Mouse (Mus musculus) liver, embryonic 16.5 days (tissue): Measurements from ENCODE around the gene Lsm12. TPM values are rescaled to one million over a fixed set of nuclear protein-coding genes. Genes with fewer than 3 reads are reported as not detected.

Experiments
- ATAC-seq: fragments of 200-750 bp; cut with Nextera tagmentation; 2 replicates; pipeline ENCODE4 v1.8.0; 2017; ENCODE audit warnings: low read depth, mild to moderate bottlenecking, moderate number of reproducible peaks, moderate library complexity
- H3K27ac ChIP-seq: fragments of 300-500 bp; sonication (generic); 2 replicates; pipeline ENCODE4 v1.5.1; 2014; ENCODE audit warnings: mild to moderate bottlenecking, low read length
- H3K27me3 ChIP-seq: fragments of 300-500 bp; sonication (generic); 2 replicates; pipeline ENCODE4 v1.6.1; 2014; ENCODE audit warnings: low read depth, low read length, mixed read lengths; ENCODE audit not compliant: control insufficient read depth, insufficient read depth
- H3K36me3 ChIP-seq: fragments of 300-500 bp; sonication (generic); 2 replicates; pipeline ENCODE4 v1.6.1; 2014; ENCODE audit warnings: mild to moderate bottlenecking; ENCODE audit not compliant: control insufficient read depth, insufficient read depth
- H3K4me1 ChIP-seq: fragments of 300-500 bp; sonication (generic); 2 replicates; pipeline ENCODE4 v1.6.1; 2014; ENCODE audit warnings: low read depth, low read length, mixed read lengths; ENCODE audit not compliant: control insufficient read depth
- H3K4me2 ChIP-seq: fragments of 300-500 bp; sonication (generic); 2 replicates; pipeline ENCODE4 v1.6.1; 2014; ENCODE audit warnings: low read depth, low read length, mixed read lengths
- H3K4me3 ChIP-seq: fragments of 300-500 bp; sonication (generic); 2 replicates; pipeline ENCODE4 v1.5.1; 2014; ENCODE audit warnings: low read depth, mild to moderate bottlenecking, low read length
- H3K9ac ChIP-seq: fragments of 300-500 bp; sonication (generic); 2 replicates; pipeline ENCODE4 v1.6.1; 2014; ENCODE audit warnings: low read depth, low read length
- H3K9me3 ChIP-seq: fragments of 300-500 bp; sonication (generic); replicated peaks from 2 replicates; pipeline ENCODE4 v1.6.1; 2016; ENCODE audit warnings: low read length; ENCODE audit not compliant: control insufficient read depth
- WGBS: fragments of 180-500 bp; shearing (Covaris S2); extraction: QIAGEN DNeasy Blood & Tissue Kit; methylation state at CpG from one replicate; pipeline ENCODE4 v1.1.7; 2014; ENCODE audit not compliant: insufficient replicate concordance; 5-methylcytosine and 5-hydroxymethylcytosine counted together
- polyA plus RNA-seq: library from polyadenylated mRNA; unstranded; fragments of >200 nt; fragmentation: Nextera tagmentation; extraction: Ambion mirVana; gene quantifications from 2 replicates; pipeline ENCODE4 v1.2.1, GENCODE M21; 2015

The Lsm12 gene
- 51.2 and 52.5 TPM in 2 replicates for polyA plus RNA-seq

GRCm38 (mm10) chr11:102184646-102185495 is at the start of gene Lsm12:
Lsm12 (minus strand) TSS chr11:102185296.
- Histone ChIP-seq H3K27ac (peak within 1 kb of the TSS; percentile 90), H3K4me2 (peak within 1 kb of the TSS; percentile 86), H3K27me3 (no peaks in the 10 kb centered on the region), H3K36me3 (peaks cover 8% of the 10 kb centered on the region; the same call in 1 of the 2 replicates), H3K9me3 (no peaks in the 10 kb centered on the region), H3K4me1 (peaks cover 23% of the 10 kb centered on the region), H3K9ac (peak within 1 kb of the TSS; percentile 94), H3K4me3 (peak within 1 kb of the TSS; percentile 91)
- under 1% methylated on average over 70 of the region's 70 CpGs for WGBS
- ATAC-seq: peak; percentile 86

DNA sequence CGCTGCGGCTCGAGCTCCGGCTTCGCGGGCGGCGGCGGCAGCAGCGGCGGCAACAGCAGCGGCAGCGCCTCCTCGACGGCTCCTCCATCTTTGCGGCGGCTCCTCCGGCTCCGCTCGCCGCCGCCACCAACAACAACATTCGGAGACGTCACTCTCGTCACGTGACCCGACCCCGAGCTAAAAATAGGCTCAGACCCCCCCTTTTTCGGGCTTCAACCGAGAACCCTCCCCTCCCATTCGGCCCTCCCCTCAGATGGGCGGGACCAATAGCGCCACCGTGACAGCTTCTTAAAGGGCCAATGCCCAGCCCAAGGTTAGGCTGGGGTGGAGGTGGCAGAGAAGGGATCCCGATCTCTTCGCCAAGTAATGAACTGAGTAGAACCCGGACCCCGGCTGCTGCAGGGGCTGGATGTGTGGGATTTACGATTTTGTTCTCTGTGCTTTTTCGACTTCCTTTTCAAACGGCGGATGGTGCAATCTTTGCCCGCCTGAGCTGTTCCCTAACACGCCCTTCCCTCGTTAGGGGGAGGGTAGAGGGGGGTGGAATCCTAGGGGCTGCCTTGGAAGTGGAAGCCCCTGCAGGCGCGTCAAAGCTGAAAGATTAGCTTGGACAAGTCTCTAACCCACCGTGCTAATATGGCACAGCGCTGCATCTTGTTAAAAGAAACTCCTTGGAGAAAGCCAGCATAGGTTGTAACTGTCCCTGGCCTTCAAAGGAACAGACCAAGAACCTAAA is 45.1 kb upstream of the Lsm12 start, which contains the start of gene Hdac5:
TSS of gene Hdac5 (minus strand) at position 161 of the 736 bp plus-strand sequence.
- H3K4me1 ChIP-seq: peaks cover 19% of the 10 kb centered on the region
- WGBS: under 1% methylated on average over 34 of the region's 49 CpGs
- H3K4me2 ChIP-seq: peak within 1 kb of the TSS; percentile 89
- peaks cover 28% of the 10 kb centered on the region for H3K27me3 ChIP-seq
- peak within 1 kb of the TSS; percentile 79 for H3K4me3 ChIP-seq
- peak within 1 kb of the TSS; percentile 82 for H3K9ac ChIP-seq
- ATAC-seq: peak; percentile 96
- no peaks in the 10 kb centered on the region for H3K9me3 ChIP-seq
- H3K27ac ChIP-seq: peak within 1 kb of the TSS; percentile 77
- H3K36me3 ChIP-seq: no peaks in the 10 kb centered on the region

DNA sequence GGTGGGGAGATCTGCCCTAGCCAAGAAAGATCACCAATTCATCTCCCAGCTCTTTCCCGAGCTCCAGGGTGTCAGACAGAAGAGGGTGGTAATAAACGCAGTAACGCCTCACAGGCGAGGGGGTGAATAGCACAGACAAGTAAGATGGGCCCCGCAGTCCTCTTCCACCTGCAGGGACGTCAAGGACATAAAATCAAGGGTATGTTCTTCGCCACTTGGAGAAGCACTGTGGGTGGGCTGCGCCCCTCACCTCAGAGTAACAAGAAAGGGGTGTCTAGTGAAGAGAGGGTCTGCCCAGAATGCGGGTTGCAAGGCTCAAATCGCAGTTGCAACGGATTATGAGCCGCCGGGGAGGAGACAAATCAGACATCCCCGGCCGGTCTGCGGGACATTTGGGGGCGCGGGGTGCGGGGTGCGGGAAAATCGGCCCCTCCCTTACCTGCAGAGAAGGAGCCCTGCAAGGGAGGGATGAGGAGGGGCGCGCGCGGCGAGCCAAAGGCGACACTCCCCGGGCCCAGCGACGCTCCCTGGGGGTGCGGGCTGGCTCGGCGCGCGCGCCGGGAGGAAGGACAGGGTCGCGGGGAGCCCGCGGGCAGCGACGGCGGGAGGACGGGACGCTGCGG is 44.3 kb upstream of the Lsm12 start:
- H3K27me3 ChIP-seq: peaks cover 34% of the 10 kb centered on the region
- peaks cover 24% of the 10 kb centered on the region for H3K4me1 ChIP-seq
- peak overlapping the region; percentile 82 for H3K9ac ChIP-seq
- H3K27ac ChIP-seq: peak overlapping the region; percentile 77
- under 1% methylated on average over 38 of the region's 47 CpGs for WGBS
- H3K4me3 ChIP-seq: peak overlapping the region; percentile 79
- no peaks in the 10 kb centered on the region for H3K9me3 ChIP-seq
- peak; percentile 45 for ATAC-seq
- peak overlapping the region; percentile 89 for H3K4me2 ChIP-seq
- no peaks in the 10 kb centered on the region for H3K36me3 ChIP-seq

GRCm38 (mm10) chr11:102228646-102229268 is 43.7 kb upstream of the Lsm12 start:
- H3K4me3 ChIP-seq: peak overlapping the region; percentile 79
- no peak overlapping the region for H3K27ac ChIP-seq
- no peaks in the 10 kb centered on the region for H3K9me3 ChIP-seq
- 24% methylated on average over 7 of the region's 7 CpGs for WGBS
- peaks cover 26% of the 10 kb centered on the region for H3K4me1 ChIP-seq
- H3K27me3 ChIP-seq: peaks cover 39% of the 10 kb centered on the region
- H3K4me2 ChIP-seq: peak overlapping the region; percentile 89
- H3K36me3 ChIP-seq: no peaks in the 10 kb centered on the region
- H3K9ac ChIP-seq: peak overlapping the region; percentile 82
- ATAC-seq: no peak

GRCm38 (mm10) chr11:102228191-102228545 is 43.1 kb upstream of the Lsm12 start:
- Histone ChIP-seq H3K9ac (no peak overlapping the region), H3K27me3 (peaks cover 39% of the 10 kb centered on the region), H3K4me2 (no peak overlapping the region), H3K4me1 (peaks cover 28% of the 10 kb centered on the region), H3K27ac (no peak overlapping the region), H3K36me3 (no peaks in the 10 kb centered on the region), H3K4me3 (no peak overlapping the region), H3K9me3 (no peaks in the 10 kb centered on the region)
- 36% methylated on average over 9 of the region's 9 CpGs for WGBS
- no peak for ATAC-seq

GRCm38 (mm10) chr11:102227270-102228190 is 42.4 kb upstream of the Lsm12 start:
- no peaks in the 10 kb centered on the region for H3K9me3 ChIP-seq

DNA sequence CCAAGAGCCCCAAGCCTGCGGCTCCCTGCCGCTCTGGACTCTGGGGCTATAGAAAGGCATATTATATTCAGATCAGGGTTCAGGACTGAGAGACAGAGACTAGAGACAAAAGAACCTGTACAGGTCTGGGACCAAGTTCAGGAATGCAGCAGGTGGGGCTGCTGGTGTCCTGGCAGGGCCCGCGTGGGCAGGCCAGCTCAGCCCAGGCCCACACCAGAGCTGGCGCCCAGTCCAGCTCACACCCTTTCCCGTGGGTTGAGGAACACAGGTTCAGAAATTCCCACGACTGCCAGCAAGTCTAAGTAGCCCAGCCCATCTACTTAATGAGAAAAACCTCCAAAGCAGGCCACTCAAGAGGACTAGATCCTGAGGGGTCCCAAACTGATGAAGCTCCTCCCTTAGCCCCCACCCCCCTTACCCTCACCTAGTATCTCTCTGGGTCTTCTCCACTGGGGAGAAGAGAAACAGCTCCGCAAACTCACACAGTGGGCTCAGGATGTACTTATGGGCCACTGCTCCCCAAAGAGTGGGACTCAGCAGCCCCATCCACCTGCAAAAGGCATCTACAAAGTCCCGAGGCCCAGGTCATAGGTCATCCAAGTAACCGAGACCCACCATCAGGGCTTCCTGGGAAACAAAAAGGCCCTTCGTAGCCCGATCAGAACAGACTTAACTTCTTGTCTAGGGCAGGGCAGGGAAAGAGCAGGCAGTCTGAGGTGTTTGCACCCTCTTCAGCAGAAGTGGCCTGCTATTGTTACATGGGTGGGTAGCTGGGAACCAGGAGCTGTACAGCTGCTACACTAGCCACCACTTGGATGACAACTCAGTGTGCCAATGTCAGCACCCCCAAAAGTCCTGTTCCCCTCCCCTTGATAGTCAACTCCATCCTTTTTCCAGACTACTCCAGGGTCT is 41.2 kb upstream of the Lsm12 start:
- no peak for ATAC-seq
- 74% methylated on average over 12 of the region's 12 CpGs for WGBS
- H3K9me3 ChIP-seq: no peaks in the 10 kb centered on the region
- no peaks in the 10 kb centered on the region for H3K36me3 ChIP-seq
- peaks cover 39% of the 10 kb centered on the region for H3K27me3 ChIP-seq
- H3K9ac ChIP-seq: no peak overlapping the region
- H3K27ac ChIP-seq: no peak overlapping the region
- peaks cover 34% of the 10 kb centered on the region for H3K4me1 ChIP-seq
- H3K4me3 ChIP-seq: no peak overlapping the region
- no peak overlapping the region for H3K4me2 ChIP-seq

More at GRCm38 (mm10) chr11:102227270-102228190, 42.4 kb upstream of the Lsm12 start:
- H3K36me3 ChIP-seq: no peaks in the 10 kb centered on the region
- H3K9ac ChIP-seq: no peak overlapping the region
- peaks cover 39% of the 10 kb centered on the region for H3K27me3 ChIP-seq
- H3K27ac ChIP-seq: no peak overlapping the region
- 54% methylated on average over 12 of the region's 12 CpGs for WGBS
- H3K4me3 ChIP-seq: no peak overlapping the region
- H3K4me2 ChIP-seq: no peak overlapping the region
- H3K4me1 ChIP-seq: peaks cover 28% of the 10 kb centered on the region
- no peak for ATAC-seq
